Mouse (Mus musculus) v-Abl transformed pro-B cells (cell line): ENCODE data around the gene Lag3.

Source experiments
- in situ Hi-C, 2 experiments: fragments of 400-800 bp; cut with MboI; formaldehyde crosslinking; loops; one replicate each; pipeline ENCODE4 v1.15.1; 2025; ENCODE audit not compliant: unreplicated experiment in 2 of 2

Gene Lag3

DNA sequence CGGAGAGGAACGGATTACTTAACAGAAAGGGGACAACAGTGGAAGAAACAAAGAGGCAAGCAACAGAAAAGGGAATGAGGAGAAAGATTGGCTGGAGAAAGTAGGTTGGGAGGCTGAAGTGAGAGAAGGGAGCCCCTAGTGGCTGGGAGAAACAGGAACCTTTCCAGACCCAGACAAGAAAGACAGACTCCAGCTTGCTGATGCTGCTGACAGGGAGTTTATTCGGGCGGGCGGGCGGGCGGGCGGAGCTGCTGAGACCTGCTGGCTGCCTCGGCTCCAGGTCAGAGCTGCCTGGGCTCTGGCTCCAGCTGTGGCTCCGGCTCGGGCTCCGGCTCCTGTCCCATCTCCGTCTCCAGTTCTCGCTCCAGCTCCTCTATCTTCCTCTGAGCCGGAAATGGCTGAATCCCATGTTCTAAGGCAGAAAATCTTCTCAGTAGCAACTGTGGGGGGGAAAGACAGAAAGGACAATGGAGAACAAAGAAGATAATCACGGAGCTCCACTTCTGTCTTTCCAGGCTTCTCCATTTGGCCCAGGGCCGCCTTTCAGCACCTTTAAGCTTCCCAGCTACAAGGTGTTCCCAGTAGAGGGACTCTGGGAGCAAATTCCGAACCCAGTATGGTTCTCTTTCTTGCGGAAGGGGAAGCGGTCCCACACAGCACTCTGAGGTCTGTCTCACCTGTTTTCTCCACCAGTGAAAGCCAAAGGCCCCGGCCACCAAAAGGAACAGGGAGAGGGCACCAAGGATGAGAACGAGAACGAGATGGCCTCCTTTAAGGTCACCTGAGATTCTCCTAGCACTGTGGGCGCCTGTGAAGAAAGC, 7.1 kb downstream of the Lag3 start:
- in situ Hi-C loops = loop anchor here (10.0 to 25.0 kb wide), 5 partner anchors 130 to 358 kb away; partner anchors contain the start of genes Ing4 (in 2 of the 2) and Acrbp (in 1 of the 2)

DNA sequence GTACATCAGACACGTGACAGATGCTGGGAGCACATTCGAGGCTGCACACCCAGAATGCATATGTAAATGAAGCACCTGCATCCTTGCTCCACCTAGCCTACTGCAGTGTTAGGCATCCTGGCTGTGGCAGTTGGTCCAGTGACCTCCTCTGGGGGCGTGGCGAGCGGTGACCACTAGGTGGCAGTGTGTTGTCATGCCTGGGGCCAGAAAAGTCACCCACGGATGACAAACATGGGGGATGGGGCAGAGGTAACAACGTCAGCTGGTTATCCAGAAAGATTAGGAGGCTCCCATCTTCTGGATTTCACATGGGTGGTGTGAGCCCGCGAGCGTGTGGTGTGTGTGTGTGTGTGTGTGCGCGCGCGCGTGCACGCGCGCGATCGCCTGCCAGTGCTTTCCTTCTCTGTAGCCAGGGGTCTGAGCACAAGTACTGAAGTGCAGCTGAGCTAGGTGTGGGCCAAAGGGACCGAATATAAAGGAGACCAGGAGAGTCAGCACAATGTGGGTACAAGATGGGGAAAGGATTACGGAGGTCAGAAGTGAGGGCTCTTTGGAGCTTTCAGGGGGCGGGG, 7.8 kb downstream of the Lag3 start:
- in situ Hi-C loops = loop anchor here (10.0 to 25.0 kb wide), 5 partner anchors 131 to 359 kb away; partner anchors contain the start of genes Ing4 (in 2 of the 2) and Acrbp (in 1 of the 2)

DNA sequence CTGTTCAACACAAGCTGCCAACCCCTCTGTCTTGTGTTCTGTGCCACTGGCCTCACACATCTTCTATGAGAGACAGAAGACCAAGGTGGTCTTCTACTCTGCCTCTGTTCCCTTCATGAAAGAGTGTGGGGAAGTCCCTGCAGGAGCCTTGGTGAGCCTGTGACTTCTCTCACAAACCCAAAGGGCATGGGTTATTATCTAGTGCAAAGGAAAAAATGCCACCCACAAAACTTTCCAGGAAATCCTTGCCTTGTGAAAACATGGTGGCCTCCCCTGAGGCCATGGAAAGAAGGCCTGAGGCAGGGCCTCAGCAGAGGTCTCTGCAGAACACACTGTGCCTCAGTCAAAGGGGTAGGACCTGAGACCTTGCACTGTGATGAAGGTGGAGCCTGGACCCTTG, 9.7 kb downstream of the Lag3 start:
- in situ Hi-C loops = loop anchor here (10.0 to 25.0 kb wide), 5 partner anchors 133 to 360 kb away; partner anchors contain the start of genes Ing4 (in 2 of the 2) and Acrbp (in 1 of the 2)

DNA sequence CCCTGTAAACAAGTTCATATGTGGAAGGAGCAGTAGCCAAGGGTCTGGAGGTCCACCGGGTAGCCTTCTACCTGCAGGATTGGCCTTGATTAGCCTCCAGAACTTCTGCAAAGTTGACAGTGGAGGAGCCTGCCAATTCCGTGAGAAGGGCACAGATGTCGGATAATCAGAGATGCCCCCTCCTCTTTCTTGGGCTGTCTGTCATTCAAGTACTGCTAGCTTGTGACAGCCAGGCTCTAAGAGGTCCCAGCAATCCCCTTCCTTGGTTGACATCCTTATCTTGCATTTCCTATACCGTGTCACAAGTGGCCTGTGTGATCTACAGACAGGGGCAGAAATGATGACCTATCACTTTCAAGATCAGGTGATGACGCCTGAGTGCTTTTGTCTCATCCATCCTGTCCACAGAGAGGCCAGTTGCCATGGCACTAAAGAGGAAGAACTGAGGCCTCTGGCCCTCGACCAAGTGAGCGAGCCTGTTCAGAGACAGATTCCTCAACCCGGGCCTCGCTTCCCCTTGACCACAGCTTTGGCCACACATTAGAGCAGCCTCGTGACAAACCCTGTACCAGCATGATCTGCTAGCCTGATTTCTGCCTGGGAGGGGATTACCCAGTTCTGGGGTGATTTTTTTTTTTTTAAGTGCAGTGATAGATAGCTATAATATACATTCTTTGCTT, 10.6 kb downstream of the Lag3 start:
- in situ Hi-C loops = loop anchor here (10.0 to 25.0 kb wide), 5 partner anchors 134 to 361 kb away; partner anchors contain the start of genes Ing4 (in 2 of the 2) and Acrbp (in 1 of the 2)

DNA sequence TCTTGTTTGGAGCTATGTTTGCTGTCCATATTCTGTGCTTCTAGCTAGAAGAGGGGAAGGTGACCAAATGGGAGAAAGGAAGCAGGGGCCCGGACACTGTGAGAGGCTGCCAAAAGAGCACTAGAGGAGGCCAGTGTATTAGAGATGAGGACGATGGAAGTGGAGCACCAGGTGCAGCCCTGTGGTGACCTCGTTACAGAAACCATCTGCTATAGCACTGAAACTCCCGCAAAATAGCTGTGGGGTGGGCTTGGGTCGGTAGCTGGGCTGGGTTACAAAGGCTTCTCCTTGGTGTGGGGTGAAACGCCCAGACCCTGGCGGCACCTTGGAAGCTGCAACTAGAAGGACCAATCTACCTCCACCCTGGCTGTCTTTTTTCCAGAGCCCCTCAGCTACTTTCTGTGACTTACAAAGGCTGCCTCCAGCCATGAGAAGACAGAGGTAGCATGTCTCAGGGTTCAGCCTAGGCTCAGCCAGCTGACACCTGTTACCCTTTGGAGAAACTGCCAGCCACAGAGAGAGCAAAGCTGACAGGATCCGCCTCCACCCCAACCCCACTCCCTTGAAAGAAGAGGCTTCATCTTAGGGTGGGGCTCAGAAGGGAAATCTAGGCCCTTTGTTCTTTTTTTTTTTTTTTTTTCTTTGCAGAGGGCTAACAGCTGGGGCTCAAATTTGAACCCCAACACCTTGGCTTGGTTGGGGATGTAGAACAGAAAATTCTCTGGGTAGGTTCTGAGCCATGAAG, 11.3 kb downstream of the Lag3 start:
- in situ Hi-C loops = loop anchor here (10.0 to 25.0 kb wide), 5 partner anchors 135 to 362 kb away; partner anchors contain the start of genes Ing4 (in 2 of the 2) and Acrbp (in 1 of the 2)

DNA sequence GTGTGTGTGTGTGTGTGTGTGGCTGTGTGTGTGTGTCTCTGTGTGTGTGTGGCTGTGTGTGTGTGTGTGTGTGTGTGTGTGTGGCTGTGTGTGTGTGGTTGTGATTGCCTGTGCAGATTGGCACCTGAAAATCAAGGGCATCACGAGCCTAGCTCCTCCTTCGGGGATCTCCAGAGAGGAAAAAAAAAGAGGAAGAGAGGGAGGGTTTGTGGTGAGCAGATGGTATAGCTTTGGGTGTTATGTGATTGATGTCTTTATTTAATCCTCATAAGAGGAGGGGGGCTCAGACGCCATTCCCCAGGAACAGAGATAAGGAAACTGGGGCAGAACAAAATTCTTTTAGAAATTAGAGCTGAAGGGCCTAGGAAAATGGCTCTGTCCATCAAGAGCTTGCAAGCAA, 13.1 kb downstream of the Lag3 start:
- in situ Hi-C loops = loop anchor here in 1 of 2 experiments (25.0 kb wide), 1 partner anchor 714 kb away; no protein-coding TSS in a partner anchor

DNA sequence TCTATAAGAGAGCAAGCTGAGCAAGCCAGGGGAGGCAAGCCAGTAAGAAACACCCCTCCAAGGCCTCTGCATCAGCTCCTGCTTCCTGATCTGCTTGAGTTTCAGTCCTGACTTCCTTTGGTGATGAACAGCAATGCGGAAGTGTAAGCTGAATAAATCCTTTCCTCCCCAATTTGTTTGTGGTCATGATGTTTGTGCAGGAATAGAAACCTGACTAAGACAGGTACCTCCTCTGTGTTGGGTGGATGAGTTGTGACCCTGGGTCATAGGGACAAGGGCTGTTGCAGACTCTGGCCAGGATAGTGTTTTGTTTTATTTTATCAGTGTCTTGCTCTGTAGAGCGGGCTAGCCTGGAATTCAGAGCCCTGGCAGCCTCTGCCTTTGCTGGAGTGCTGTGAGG, 17.4 kb downstream of the Lag3 start:
- in situ Hi-C loops = loop anchor here in 1 of 2 experiments (25.0 kb wide), 1 partner anchor 718 kb away; no protein-coding TSS in a partner anchor

DNA sequence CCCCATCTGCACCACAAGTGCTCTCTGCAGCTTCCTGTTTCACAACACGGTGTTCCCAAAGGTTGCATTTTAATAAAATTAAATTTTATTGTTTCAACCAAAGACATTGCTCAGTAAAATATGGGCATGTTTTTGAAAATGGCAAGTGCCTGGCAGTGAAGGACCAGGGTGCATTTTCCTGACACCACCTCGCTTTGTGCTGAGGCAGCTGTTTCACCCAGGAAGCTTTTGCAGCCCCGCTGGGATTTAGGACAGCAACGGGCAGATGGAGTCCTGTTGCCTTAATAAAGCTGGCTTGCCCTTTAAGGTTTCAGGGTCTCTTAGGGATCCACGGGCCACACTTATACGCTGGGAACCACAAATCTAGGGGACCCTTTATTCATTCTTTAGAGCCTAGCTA, 20.5 kb downstream of the Lag3 start:
- in situ Hi-C loops = loop anchor here in 1 of 2 experiments (25.0 kb wide), 1 partner anchor 721 kb away; no protein-coding TSS in a partner anchor

DNA sequence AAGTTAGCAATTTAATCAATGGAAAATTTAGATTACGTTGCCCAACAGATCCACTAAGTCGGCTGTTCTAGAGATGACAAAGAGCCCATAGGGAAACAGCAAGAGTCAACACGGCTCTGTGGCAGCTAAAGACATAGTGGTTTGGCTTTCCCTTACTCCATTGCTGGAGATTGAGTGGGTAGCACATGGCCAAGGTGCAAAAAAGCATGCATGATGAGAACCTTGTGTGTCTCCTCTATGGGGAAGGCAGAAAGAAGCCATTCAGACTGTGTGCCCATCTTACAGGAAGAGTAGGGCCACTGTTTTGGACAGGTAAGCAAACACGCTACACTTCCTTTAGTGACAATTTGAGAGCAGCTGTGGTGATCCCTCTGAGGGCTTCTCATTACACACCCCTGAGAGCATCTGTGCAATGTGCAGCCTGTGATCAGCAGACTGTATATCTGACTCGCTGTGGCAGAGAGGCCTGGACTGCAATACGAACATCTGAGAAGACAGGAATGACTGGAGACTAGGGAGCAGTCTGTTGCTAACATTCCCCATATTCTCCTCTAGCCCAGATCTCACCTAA, 22.9 kb downstream of the Lag3 start:
- in situ Hi-C loops = loop anchor here in 1 of 2 experiments (25.0 kb wide), 1 partner anchor 724 kb away; no protein-coding TSS in a partner anchor

DNA sequence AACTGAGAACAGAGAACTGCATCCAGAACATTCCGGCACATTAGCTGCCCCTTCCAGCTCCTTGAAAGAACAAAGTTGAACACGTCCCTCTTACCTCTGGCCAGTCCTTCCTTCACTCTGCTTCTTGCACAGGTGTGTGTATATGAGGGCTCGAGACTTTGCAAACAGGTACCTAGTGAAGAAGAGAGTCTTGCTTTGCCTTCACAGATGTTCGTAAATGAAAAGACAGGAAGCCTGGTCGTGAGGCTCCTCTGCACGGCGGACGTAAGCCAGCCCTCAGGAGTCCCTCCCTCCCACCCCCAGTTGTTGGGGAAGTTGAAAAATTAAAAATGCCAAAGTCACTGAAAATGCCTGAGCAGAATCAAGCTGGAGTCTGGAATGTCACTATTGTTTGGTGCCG, 23.5 kb downstream of the Lag3 start, which contains the start of gene Cd4:
TSS of gene Cd4 (minus strand) at position 236 of the 400 bp plus-strand sequence.
- in situ Hi-C loops = loop anchor here in 1 of 2 experiments (25.0 kb wide), 1 partner anchor 724 kb away; no protein-coding TSS in a partner anchor

DNA sequence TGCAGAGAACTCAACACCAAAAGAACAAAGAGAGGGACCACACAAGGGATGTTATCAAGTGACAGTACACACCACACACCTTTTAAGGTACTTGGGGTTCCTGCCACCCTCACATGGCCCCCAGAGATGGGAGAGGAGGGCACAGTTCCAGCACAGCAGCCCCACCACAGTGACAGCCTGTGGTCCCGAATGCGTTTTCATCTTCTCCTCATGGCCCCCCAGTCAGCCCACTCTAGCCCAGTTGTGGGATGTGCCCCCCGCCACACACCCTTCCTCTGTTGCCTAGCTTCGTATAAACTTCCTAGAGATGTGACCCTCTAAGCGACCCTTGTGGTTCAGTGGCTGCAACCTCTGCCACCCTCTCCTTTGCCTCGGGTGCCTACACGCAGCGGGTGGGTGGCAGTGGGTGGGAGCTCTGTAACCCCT, 25.5 kb downstream of the Lag3 start:
- in situ Hi-C loops = loop anchor here in 1 of 2 experiments (25.0 kb wide), 1 partner anchor 726 kb away; no protein-coding TSS in a partner anchor

DNA sequence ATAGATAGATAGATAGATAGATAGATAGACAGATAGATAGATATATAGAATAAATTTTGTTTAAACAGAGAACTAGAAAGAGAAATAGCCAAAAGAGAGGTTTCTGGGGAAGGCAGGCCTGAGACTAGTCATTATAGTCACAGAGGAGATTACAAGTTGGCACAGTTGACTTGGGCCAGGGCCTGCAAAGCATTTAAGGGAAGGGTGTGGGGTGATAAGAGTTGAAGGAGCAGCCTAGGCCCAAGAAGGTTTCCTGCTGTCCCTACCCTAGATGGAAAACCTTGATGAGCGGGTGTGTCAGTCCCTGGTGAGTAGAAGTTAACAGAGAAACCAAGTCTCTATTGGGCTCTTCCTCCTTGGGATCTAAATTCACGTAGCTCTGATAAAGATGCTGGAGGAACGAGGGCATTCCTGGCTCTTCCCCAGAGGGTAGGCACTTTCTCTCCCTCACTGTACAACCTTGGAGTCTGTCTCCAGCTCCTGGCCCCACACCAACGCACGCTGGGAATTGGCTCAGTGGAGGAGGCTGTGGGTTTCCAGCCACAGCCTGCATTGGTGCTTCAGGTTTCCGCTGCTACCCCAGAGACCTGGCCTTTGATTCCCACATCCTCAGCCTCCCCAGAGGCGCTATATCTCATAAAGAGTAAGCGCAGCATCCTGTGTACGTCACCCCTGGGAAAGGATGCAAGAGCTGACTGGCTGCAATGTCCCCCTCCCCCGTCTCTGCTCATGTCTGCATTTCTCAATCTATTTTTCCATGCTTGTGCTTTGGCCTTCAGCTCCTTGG, 26.6 kb downstream of the Lag3 start:
- in situ Hi-C loops = loop anchor here in 1 of 2 experiments (25.0 kb wide), 1 partner anchor 727 kb away; no protein-coding TSS in a partner anchor

DNA sequence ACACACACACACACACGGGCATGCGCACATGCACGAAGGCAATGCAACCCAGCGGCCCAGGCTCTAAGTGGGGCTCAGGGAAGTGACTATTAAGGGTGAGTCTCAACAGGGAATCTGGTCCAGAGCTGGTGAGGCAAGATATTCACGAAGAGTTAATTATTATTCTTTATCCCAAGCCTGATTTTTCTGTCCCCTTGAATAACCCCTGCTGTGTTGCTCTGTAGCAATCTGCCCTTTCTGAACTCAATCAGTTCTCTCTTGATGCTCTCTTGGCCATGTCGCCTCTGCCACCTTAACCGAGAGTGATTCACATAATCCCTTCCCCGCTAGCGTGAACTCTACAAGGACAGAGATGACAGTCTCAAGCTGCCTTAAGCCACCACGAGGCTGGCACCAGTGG, 28.2 kb downstream of the Lag3 start:
- in situ Hi-C loops = loop anchor here in 1 of 2 experiments (25.0 kb wide), 1 partner anchor 729 kb away; no protein-coding TSS in a partner anchor

DNA sequence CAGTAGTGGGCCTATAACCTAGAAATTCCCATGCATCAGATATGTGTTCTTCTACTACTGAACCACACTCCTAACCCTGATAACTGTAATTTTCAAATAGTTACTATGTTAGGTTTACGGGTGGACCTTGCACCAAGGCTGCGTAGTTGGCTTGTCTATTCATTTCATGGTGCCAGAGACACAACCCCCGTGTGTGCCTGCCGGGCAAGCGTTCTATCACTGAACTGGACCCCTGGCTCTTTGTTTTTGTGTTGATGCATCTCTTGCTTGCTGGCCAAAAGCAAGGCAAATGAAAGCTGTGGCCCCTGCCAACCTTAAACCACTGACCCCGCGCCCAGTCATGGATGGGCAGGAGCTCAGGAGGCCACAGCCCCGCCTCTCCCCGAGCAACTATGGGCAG, 29.7 kb downstream of the Lag3 start:
- in situ Hi-C loops = loop anchor here in 1 of 2 experiments (25.0 kb wide), 1 partner anchor 730 kb away; no protein-coding TSS in a partner anchor

DNA sequence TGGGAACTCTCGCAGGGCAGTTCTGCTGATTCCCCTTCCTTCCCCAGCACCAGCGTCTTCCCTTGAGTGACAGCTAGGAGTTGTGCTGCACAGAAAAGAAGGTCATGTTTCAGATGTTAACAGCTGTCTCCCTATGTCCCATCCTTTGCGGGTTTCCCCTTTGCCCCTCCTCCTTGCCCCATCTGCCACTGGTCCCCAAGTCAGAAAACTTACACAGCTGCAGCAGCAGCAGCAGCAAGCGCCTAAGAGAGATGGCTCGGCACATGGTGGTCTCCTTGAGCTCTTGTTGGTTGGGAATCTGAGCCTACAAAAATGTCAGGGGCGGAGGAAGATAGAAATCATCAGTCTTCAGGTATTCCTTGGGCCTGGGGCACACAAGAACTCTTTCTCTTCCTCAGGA, 32.1 kb downstream of the Lag3 start:
- in situ Hi-C loops = loop anchor here in 1 of 2 experiments (25.0 kb wide), 1 partner anchor 733 kb away; no protein-coding TSS in a partner anchor

DNA sequence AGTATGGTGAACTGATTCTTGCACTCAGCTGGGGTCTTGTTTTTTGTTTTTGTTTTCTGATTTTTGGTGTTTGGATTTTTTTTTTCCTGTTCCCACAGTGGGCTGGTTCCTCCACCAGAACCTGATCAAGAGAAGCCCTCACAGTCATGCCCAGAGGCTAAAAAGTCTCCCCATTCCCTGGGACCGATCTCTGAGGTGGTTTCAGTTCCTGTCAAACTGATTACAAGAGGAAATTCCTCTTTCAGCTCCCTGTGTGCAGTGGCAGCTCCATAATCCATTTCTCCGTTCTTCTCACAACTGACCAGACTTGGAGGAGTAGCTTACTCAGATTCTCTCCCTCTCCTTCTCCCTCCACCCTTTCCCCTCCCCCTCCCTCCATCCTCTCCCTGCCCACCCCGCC, 37.2 kb downstream of the Lag3 start:
- in situ Hi-C loops = loop anchor here in 1 of 2 experiments (25.0 kb wide), 1 partner anchor 738 kb away; no protein-coding TSS in a partner anchor

DNA sequence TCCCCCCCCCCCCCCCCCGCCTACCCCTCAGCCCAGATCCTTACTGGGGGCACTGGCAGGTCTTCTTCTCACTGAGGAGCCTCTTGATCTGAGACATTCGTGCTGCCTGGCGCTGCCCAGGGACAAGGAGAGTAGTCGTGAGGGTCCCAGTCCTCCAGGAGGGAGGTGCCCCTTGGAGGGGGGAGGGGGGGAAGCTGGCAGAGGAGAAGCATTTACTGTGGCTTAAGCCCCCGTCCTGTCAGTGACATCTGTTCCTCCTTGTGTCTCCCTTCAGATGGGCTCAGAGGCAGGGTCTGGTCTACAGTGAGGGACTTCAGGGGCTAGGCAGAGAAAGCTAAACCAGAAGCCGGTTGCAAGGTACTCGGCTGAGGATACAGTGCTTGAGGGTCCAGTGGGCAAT, 44.9 kb downstream of the Lag3 start:
- in situ Hi-C loops = loop anchor here in 1 of 2 experiments (25.0 kb wide), 1 partner anchor 746 kb away; no protein-coding TSS in a partner anchor
